Mouse (Mus musculus) CH12.LX (cell line): Measurements from ENCODE around the gene Sec11a. TPM values are rescaled to one million over a fixed set of nuclear protein-coding genes. Genes with fewer than 3 reads are reported as not detected.

Experiments
- DNase-seq: peaks from one replicate; pipeline ENCODE4 v3.0.0-alpha.2; 2013; ENCODE audit errors: extremely low read depth
- H3K27ac ChIP-seq: 2 replicates; pipeline ENCODE4 v1.5.1; 2012; ENCODE audit warnings: low read depth, mild to moderate bottlenecking, control low read depth, moderate library complexity; ENCODE audit not compliant: insufficient read depth
- H3K27me3 ChIP-seq: replicated peaks from 2 replicates; pipeline ENCODE3; 2012; ENCODE audit warnings: inconsistent platforms
- H3K36me3 ChIP-seq, 2 experiments: replicated peaks in 1 of 2; 2 replicates each; pipeline versions ENCODE3 to v1.6.1; 2012; ENCODE audit warnings: inconsistent platforms in 1 of 2, low read length in 1 of 2, mild to moderate bottlenecking in 1 of 2, mixed read lengths in 1 of 2, moderate library complexity in 1 of 2; ENCODE audit not compliant: control insufficient read depth in 1 of 2, insufficient read depth in 1 of 2
- H3K4me1 ChIP-seq, 2 experiments: 2 replicates each; pipeline ENCODE4 v1.6.1; 2012; ENCODE audit warnings: inconsistent platforms in 1 of 2, moderate library complexity in 1 of 2; ENCODE audit not compliant: insufficient read depth in 2 of 2, control insufficient read depth in 1 of 2
- H3K4me2 ChIP-seq: 2 replicates; pipeline ENCODE4 v1.6.1; 2012; ENCODE audit warnings: low read depth, mild to moderate bottlenecking, control low read depth; ENCODE audit not compliant: poor library complexity, insufficient read depth, severe bottlenecking
- H3K4me3 ChIP-seq, 3 experiments: fragments of 150-350 bp in 1 of 3; sonication (generic) in 1 of 3; replicated peaks in 1 of 3; 2 replicates each; pipeline versions ENCODE3 to v1.5.1; 2011 to 2012; ENCODE audit warnings: low read depth in 2 of 3, low read length in 2 of 3, mild to moderate bottlenecking in 2 of 3, moderate library complexity in 2 of 3, control low read depth in 1 of 3, improper control_type of control experiment in 1 of 3, inconsistent platforms in 1 of 3, mixed read lengths in 1 of 3; ENCODE audit not compliant: poor library complexity in 1 of 3
- H3K79me2 ChIP-seq: replicated peaks from 2 replicates; pipeline ENCODE4 v1.6.1; 2012; ENCODE audit warnings: mild to moderate bottlenecking, moderate library complexity; ENCODE audit not compliant: control insufficient read depth, poor library complexity, insufficient read depth, severe bottlenecking; ENCODE audit errors: extremely low read depth
- H3K9ac ChIP-seq: 2 replicates; pipeline ENCODE4 v1.6.1; 2012; ENCODE audit warnings: low read depth, mild to moderate bottlenecking, control low read depth, moderate library complexity; ENCODE audit not compliant: insufficient read depth
- H3K9me3 ChIP-seq: replicated peaks from 2 replicates; pipeline ENCODE3; 2012; ENCODE audit warnings: low read length, inconsistent platforms, mixed read lengths
- CTCF ChIP-seq, 2 experiments: IDR thresholded peaks in 1 of 2; conservative IDR thresholded peaks in 1 of 2; 2 replicates each; pipeline ENCODE4 v1.5.1; 2011 to 2012; ENCODE audit warnings: low read depth in 2 of 2, low read length in 2 of 2, improper control_type of control experiment in 1 of 2, inconsistent platforms in 1 of 2, mild to moderate bottlenecking in 1 of 2, moderate library complexity in 1 of 2
- EP300 ChIP-seq: IDR thresholded peaks from 2 replicates; pipeline ENCODE4 v1.6.1; 2011; ENCODE audit warnings: low read length, improper control_type of control experiment
- ETS1 ChIP-seq: conservative IDR thresholded peaks from 2 replicates; pipeline ENCODE4 v1.6.1; 2012; ENCODE audit warnings: low read depth, mild to moderate bottlenecking, inconsistent platforms, low read length, improper control_type of control experiment, moderate library complexity
- JUN ChIP-seq: IDR thresholded peaks from 2 replicates; pipeline ENCODE4 v1.6.1; 2011; ENCODE audit warnings: low read depth, mild to moderate bottlenecking, low read length, improper control_type of control experiment, moderate library complexity; ENCODE audit not compliant: insufficient read depth
- MAX ChIP-seq: IDR thresholded peaks from 2 replicates; pipeline ENCODE4 v1.6.1; 2011; ENCODE audit warnings: low read length, improper control_type of control experiment
- MEF2A ChIP-seq: IDR thresholded peaks from 2 replicates; pipeline ENCODE4 v1.6.1; 2014; ENCODE audit warnings: low read depth, mild to moderate bottlenecking, inconsistent platforms, low read length, improper control_type of control experiment, borderline replicate concordance
- MYC ChIP-seq: IDR thresholded peaks from 2 replicates; pipeline ENCODE4 v1.6.1; 2011; ENCODE audit warnings: low read depth, mild to moderate bottlenecking, improper control_type of control experiment, low read length
- NELFE ChIP-seq: IDR thresholded peaks from 2 replicates; pipeline ENCODE4 v1.6.1; 2011; ENCODE audit warnings: low read depth, low read length, improper control_type of control experiment
- NRF1 ChIP-seq: IDR thresholded peaks from 2 replicates; pipeline ENCODE4 v1.6.1; 2014; ENCODE audit warnings: low read depth, mild to moderate bottlenecking, inconsistent platforms, low read length, improper control_type of control experiment, moderate library complexity
- RCOR1 ChIP-seq: conservative IDR thresholded peaks from 2 replicates; pipeline ENCODE4 v1.6.1; 2012; ENCODE audit warnings: low read depth, mild to moderate bottlenecking, inconsistent platforms, low read length, improper control_type of control experiment
- SIN3A ChIP-seq: IDR thresholded peaks from 2 replicates; pipeline ENCODE4 v1.6.1; 2012; ENCODE audit warnings: low read length, improper control_type of control experiment, inconsistent platforms
- TCF12 ChIP-seq: IDR thresholded peaks from 2 replicates; pipeline ENCODE4 v1.6.1; 2014; ENCODE audit warnings: low read depth, mild to moderate bottlenecking, inconsistent platforms, low read length, improper control_type of control experiment
- UBTF ChIP-seq: IDR thresholded peaks from 2 replicates; pipeline ENCODE4 v1.6.1; 2012; ENCODE audit warnings: low read depth, mild to moderate bottlenecking, inconsistent platforms, low read length, improper control_type of control experiment, moderate library complexity
- USF1 ChIP-seq: IDR thresholded peaks from 2 replicates; pipeline ENCODE4 v1.6.1; 2014; ENCODE audit warnings: low read depth, mild to moderate bottlenecking, inconsistent platforms, low read length, improper control_type of control experiment
- USF2 ChIP-seq: conservative IDR thresholded peaks from 2 replicates; pipeline ENCODE4 v1.6.1; 2011; ENCODE audit warnings: low read depth, low read length, improper control_type of control experiment
- ZC3H11A ChIP-seq: IDR thresholded peaks from 2 replicates; pipeline ENCODE4 v1.6.1; 2012; ENCODE audit warnings: low read depth, mild to moderate bottlenecking, inconsistent platforms, low read length, improper control_type of control experiment
- ZMIZ1 ChIP-seq: IDR thresholded peaks from 2 replicates; pipeline ENCODE4 v1.6.1; 2012; ENCODE audit warnings: low read depth, mild to moderate bottlenecking, inconsistent platforms, low read length, improper control_type of control experiment
- dilution Hi-C: fragments of 300-500 bp; cut with MboI; formaldehyde crosslinking; loops from 2 replicates; pipeline ENCODE4 v1.14.3; 2020; ENCODE audit warnings: low sequenced_read_pairs; ENCODE audit not compliant: extremely low pct_unique_long_range_greater_than_20kb, extremely low pct_ligation_motif_present
- in situ Hi-C: fragments of 300-500 bp; cut with MboI; formaldehyde crosslinking; loops from 3 replicates; pipeline ENCODE4 v1.14.3; 2019; ENCODE audit warnings: low sequenced_read_pairs, low pct_ligation_motif_present, low pct_unique_long_range_greater_than_20kb, mixed read lengths
- polyA plus RNA-seq: library from polyadenylated mRNA; unstranded; fragments of >175 nt; gene quantifications from 2 replicates; pipeline ENCODE4 v1.2.1, GENCODE M21; 2012; ENCODE audit warnings: low read depth; ENCODE audit not compliant: insufficient read length
- total RNA-seq, 2 experiments: library from RNA; depleted of rRNA; stranded (reverse); fragments of 300-350 nt in 1 of 2; fragments of >200 nt in 1 of 2; gene quantifications; 2 replicates each; pipeline ENCODE4 v1.2.3; 2012 to 2014

The Sec11a gene
- total and polyA plus RNA-seq, 3 experiments: 93.5 to 141 (median 126) TPM

- in situ Hi-C loops: no loop called here
- Histone ChIP-seq H3K79me2 (peaks cover 34% of the 10 kb centered on the region), H3K4me2 (peak overlapping the region; percentile 95), H3K4me1 (peaks cover 0 to 31% of the 10 kb centered on the region in 2 experiments; a peak in 3 of 4 replicates), H3K36me3 (no peaks in the 10 kb centered on the region), H3K27ac (no peak overlapping the region), H3K9me3 (no peaks in the 10 kb centered on the region), H3K27me3 (no peaks in the 10 kb centered on the region), H3K9ac (peak overlapping the region; percentile 85), H3K4me3 (peak overlapping the region; percentile 63 to 98 (median 90))
- TF ChIP-seq MAX (no peak), MEF2A (no peak), JUN (no peak), TCF12 (no peak), ZMIZ1 (no peak), EP300 (no peak), CTCF (conservative IDR thresholded peaks at IDR 0.05 in 1 of 2, IDR thresholded peaks at IDR 0.05 in 1 of 2; ENCODE audit: low read depth in 2 of 2, low read length in 2 of 2) (no peak), NRF1 (no peak), NELFE (no peak)
- dilution Hi-C loops: no loop called here
- DNase-seq: no peak
Observed at GRCm38 (mm10) chr7:80992631-80992979, 45.0 kb upstream of the Sec11a start.

- Histone ChIP-seq H3K9me3 (no peaks in the 10 kb centered on the region), H3K4me3 (peak overlapping the region in 2 of 3 experiments; percentile 63 to 90), H3K36me3 (no peaks in the 10 kb centered on the region), H3K27ac (no peak overlapping the region), H3K4me1 (peaks cover 0 to 31% of the 10 kb centered on the region in 2 experiments; a peak in 3 of 4 replicates), H3K27me3 (no peaks in the 10 kb centered on the region), H3K79me2 (peaks cover 30% of the 10 kb centered on the region), H3K9ac (peak overlapping the region; percentile 85), H3K4me2 (peak overlapping the region; percentile 95)
- TF ChIP-seq ETS1 (no peak), USF2 (no peak), MYC (no peak), NELFE (no peak), UBTF (no peak), RCOR1 (no peak), SIN3A (no peak), MEF2A (no peak), ZC3H11A (no peak), USF1 (no peak)
- no peak for DNase-seq
- in situ Hi-C loops (no loop called here), dilution Hi-C loops (no loop called here)
Observed at GRCm38 (mm10) chr7:80992063-80992462, 44.5 kb upstream of the Sec11a start.
